Mouse (Mus musculus): Measurements from ENCODE around the gene Anp32e.

GRCm38 (mm10) chr3:95943226-95943625, 14.2 kb downstream of the Anp32e start:
- TF ChIP-seq CTCF (IDR thresholded peaks at IDR 0.05) (no peak), EP300 (IDR thresholded peaks at IDR 0.05) (no peak)

Measured in lung, postnatal 0 days (tissue).